Mouse (Mus musculus): ENCODE measurements at regions not wholly inside any gene's neighbourhood (a gene's known extent, or its start where the extent isn't known, plus 50 kb on each side); places are given as distances from the start of the nearest gene placed in this dataset.

DNA sequence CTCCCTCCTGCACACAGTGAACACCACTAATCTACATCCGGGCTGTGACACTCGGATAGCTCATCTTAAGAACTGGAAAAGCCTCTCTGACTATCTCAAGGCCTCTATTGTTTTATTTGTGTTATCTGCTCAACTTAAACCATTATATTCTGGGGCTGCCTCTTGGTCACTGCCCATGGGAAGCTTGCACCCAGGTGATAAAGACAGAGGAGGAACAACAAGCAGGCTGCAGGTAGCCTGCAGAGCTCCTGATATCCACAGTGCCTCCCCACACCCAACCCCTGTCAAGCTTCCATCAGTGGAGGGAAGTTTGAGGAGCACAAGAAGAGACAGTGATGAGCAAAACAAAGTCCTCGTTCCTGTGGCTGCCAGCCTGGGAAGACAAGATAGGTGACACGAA is 467.0 kb upstream of the Smim15 start:
- peak; percentile 96 for DNase-seq (ENCODE audit: low read depth, low spot score)
- Histone ChIP-seq H3K4me1 (ENCODE audit: control insufficient read depth in 1 of 2, insufficient read depth in 2 of 2, low read length in 2 of 2) (peaks cover 25 to 57% of the 10 kb centered on the region in 2 experiments), H3K27ac (ENCODE audit: control insufficient read depth, low read depth, low read length) (peak overlapping the region; percentile 94), H3K9ac (ENCODE audit: control insufficient read depth, low read depth, low read length, poor library complexity, severe bottlenecking) (peak overlapping the region; percentile 11; the same call in 1 of the 2 replicates), H3K79me2 (ENCODE audit: control insufficient read depth, insufficient read depth, low read length, poor library complexity) (no peaks in the 10 kb centered on the region), H3K9me3 (replicated peaks; ENCODE audit: insufficient read depth, low read length) (no peaks in the 10 kb centered on the region), H3K36me3 (ENCODE audit: control insufficient read depth in 1 of 2, insufficient read depth in 2 of 2, low read length in 2 of 2) (peaks cover 0 to 53% of the 10 kb centered on the region in 2 experiments; a peak in 2 of 4 replicates), H3K4me3 (ENCODE audit: control insufficient read depth in 1 of 2, insufficient read depth in 1 of 2, low read depth in 2 of 2, low read length in 2 of 2) (peak overlapping the region; percentile 12 to 13; a peak in 2 of 4 replicates), H3K27me3 (ENCODE audit: control insufficient read depth in 1 of 2, insufficient read depth in 2 of 2, low read length in 2 of 2) (no peaks in the 10 kb centered on the region)
- TF ChIP-seq E2F4 (IDR thresholded peaks at IDR 0.05; ENCODE audit: borderline replicate concordance, low read depth, low read length) = no peak
- TF ChIP-seq ZC3H11A (IDR thresholded peaks at IDR 0.05; ENCODE audit: low read depth, low read length) = no peak
- TF ChIP-seq TBP (IDR thresholded peaks at IDR 0.05; ENCODE audit: low read depth, low read length) = peak; percentile 47; the same call in 1 of the 2 replicates
- peak; percentile 99 for TF ChIP-seq TAL1 (IDR thresholded peaks at IDR 0.05; ENCODE audit: low read length)
- 0 out of 2 replicates have a peak, but pooled peaks have one; percentile 21 for TF ChIP-seq CHD1 (IDR thresholded peaks at IDR 0.05; ENCODE audit: low read depth, low read length)
- TF ChIP-seq MAX (IDR thresholded peaks at IDR 0.05; ENCODE audit: low read length) = peak; percentile 41; the same call in 1 of the 2 replicates
- TF ChIP-seq RCOR1 (IDR thresholded peaks at IDR 0.05; ENCODE audit: low read depth, low read length) = peak; percentile 82
- TF ChIP-seq CTCF (IDR thresholded peaks at IDR 0.05 in 2 of 3, conservative IDR thresholded peaks at IDR 0.05 in 1 of 3; ENCODE audit: control insufficient read depth in 1 of 3, insufficient read depth in 1 of 3, low read depth in 2 of 3, low read length in 3 of 3, poor library complexity in 1 of 3, severe bottlenecking in 1 of 3) = no peak
- no peak for TF ChIP-seq UBTF (IDR thresholded peaks at IDR 0.05; ENCODE audit: borderline replicate concordance, insufficient read depth, low read depth, low read length)
- TF ChIP-seq ZNF384 (IDR thresholded peaks at IDR 0.05; ENCODE audit: low read depth, low read length) = no peak
- peak; percentile 99 for TF ChIP-seq GATA1 (IDR thresholded peaks at IDR 0.05; ENCODE audit: low read depth, low read length)
- peak; percentile 95 for TF ChIP-seq SIN3A (IDR thresholded peaks at IDR 0.05; ENCODE audit: low read length)
- peak; percentile 88 for TF ChIP-seq MYB (IDR thresholded peaks at IDR 0.05; ENCODE audit: low read depth, low read length)
- TF ChIP-seq SMC3 (IDR thresholded peaks at IDR 0.05; ENCODE audit: low read depth, low read length) = no peak
- no peak for TF ChIP-seq MXI1 (IDR thresholded peaks at IDR 0.05; ENCODE audit: low read depth, low read length)
- TF ChIP-seq ETS1 (IDR thresholded peaks at IDR 0.05; ENCODE audit: low read depth, low read length) = peak; percentile 96
- TF ChIP-seq USF2 (IDR thresholded peaks at IDR 0.05; ENCODE audit: borderline replicate concordance in 1 of 2, insufficient read depth in 1 of 2, low read depth in 1 of 2, low read length in 2 of 2) = no peak
- TF ChIP-seq EP300 (IDR thresholded peaks at IDR 0.05; ENCODE audit: low read depth in 1 of 2, low read length in 2 of 2) = peak; percentile 99 to 100
- TF ChIP-seq CHD2 (IDR thresholded peaks at IDR 0.05; ENCODE audit: low read length) = peak; percentile 81
- peak; percentile 79; the same call in 1 of the 2 replicates for TF ChIP-seq MAFK (IDR thresholded peaks at IDR 0.05; ENCODE audit: borderline replicate concordance, low read depth, low read length)
- TF ChIP-seq POLR2A (IDR thresholded peaks at IDR 0.05; ENCODE audit: control insufficient read depth in 1 of 2, insufficient read depth in 1 of 2, low read depth in 1 of 2, low read length in 2 of 2, poor library complexity in 1 of 2) = no peak; a peak in 1 of 4 replicates
- TF ChIP-seq NELFE (IDR thresholded peaks at IDR 0.05; ENCODE audit: low read depth, low read length) = no peak; the same call in 1 of the 2 replicates
- TF ChIP-seq TCF12 (IDR thresholded peaks at IDR 0.05; ENCODE audit: low read depth, low read length) = peak; percentile 100
- peak; percentile 81 for TF ChIP-seq ZMIZ1 (IDR thresholded peaks at IDR 0.05; ENCODE audit: low read depth, low read length)
- TF ChIP-seq RAD21 (IDR thresholded peaks at IDR 0.05; ENCODE audit: low read depth, low read length) = no peak; the same call in 1 of the 2 replicates
- peak; percentile 82; the same call in 1 of the 2 replicates for TF ChIP-seq MYC (IDR thresholded peaks at IDR 0.05; ENCODE audit: low read depth, low read length)
- TF ChIP-seq JUND (IDR thresholded peaks at IDR 0.05; ENCODE audit: low read depth, low read length) = peak; percentile 63; the same call in 1 of the 2 replicates
- TF ChIP-seq HCFC1 (IDR thresholded peaks at IDR 0.05; ENCODE audit: low read depth, low read length) = peak; percentile 43; the same call in 1 of the 2 replicates
- TF ChIP-seq USF1 (IDR thresholded peaks at IDR 0.05; ENCODE audit: low read depth, low read length) = no peak; the same call in 1 of the 2 replicates
- peak; percentile 29; the same call in 1 of the 2 replicates for TF ChIP-seq NRF1 (IDR thresholded peaks at IDR 0.05; ENCODE audit: insufficient read depth, low read depth, low read length, poor library complexity, severe bottlenecking)
- TF ChIP-seq MEF2A (IDR thresholded peaks at IDR 0.05; ENCODE audit: extremely low read depth, insufficient replicate concordance, low read depth, low read length, poor library complexity, severe bottlenecking) = peak; percentile 73; the same call in 1 of the 2 replicates
- TF ChIP-seq GABPA (IDR thresholded peaks at IDR 0.05; ENCODE audit: low read depth, low read length) = no peak
- peak; percentile 42; the same call in 1 of the 2 replicates for TF ChIP-seq ELF1 (IDR thresholded peaks at IDR 0.05; ENCODE audit: low read depth, low read length)
- peak; percentile 66; the same call in 1 of the 2 replicates for TF ChIP-seq POLR2AphosphoS2 (IDR thresholded peaks at IDR 0.05; ENCODE audit: low read length)
- TF ChIP-seq ZKSCAN1 (IDR thresholded peaks at IDR 0.05; ENCODE audit: low read depth, low read length) = no peak
- peak; percentile 89 for TF ChIP-seq MAZ (IDR thresholded peaks at IDR 0.05; ENCODE audit: low read depth, low read length)
- TF ChIP-seq KAT2A (conservative IDR thresholded peaks at IDR 0.05; ENCODE audit: low read depth, low read length) = peak; percentile 50
